16 mouse cellular contexts compared by ENCODE assay signal in the genomic region with DNA sequence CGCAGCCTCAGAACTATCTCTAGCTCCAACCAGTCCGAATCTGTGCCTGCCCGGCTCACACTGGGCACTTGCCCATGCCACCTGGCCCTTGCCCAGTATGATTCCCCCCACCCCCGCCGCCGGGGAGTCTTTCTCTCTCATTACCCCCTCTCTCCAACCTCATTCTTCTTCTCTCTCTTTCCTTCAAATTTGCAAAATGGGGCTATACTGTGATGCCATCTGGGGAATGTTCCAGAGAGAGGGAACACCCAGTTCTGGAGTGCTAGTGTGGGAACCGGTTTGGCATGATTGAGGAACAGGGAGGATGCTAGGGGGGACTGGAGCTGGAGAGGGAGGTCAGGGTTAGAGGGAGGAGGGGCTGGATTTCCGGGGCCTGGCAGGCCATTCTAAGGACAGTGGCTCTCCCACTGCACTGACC.
A peak's percentile ranks its signal among the peaks of the same experiment; 100 is the strongest.
DNase-seq lines count a peak whose midpoint lies in the region; ATAC-seq and TF ChIP-seq lines count a peak whose summit lies in the region.
"Had no signal": no experiment of that assay in that cellular context is flagged by ENCODE, and none has a peak within 500 bp of the region (broad histone marks: within the 10 kb centered on the region; RNA-seq: fewer than 3 reads in every experiment).

No protein-coding gene starts in this region.

- intact Hi-C loops in heart, postnatal 36 days (cut with DNase I) = no loop called here

- TF ChIP-seq POLR2A in olfactory bulb, adult 2 months (IDR thresholded peaks at IDR 0.05; ENCODE audit: insufficient read depth, low read depth, low read length) = no peak

- 0 out of 2 replicates have a peak overlapping the region, but pooled peaks have one; percentile 23 for H3K27ac ChIP-seq in midbrain, embryonic 10.5 days (replicated peaks)
- H3K27ac ChIP-seq in midbrain, embryonic 13.5 days = no peak overlapping the region
- H3K27ac ChIP-seq in olfactory bulb, adult 2 months (ENCODE audit: insufficient read depth, low read depth, low read length) = peak overlapping the region; percentile 24; the same call in 1 of the 2 replicates
- H3K27ac ChIP-seq in heart, embryonic 10.5 days = no peak overlapping the region
- H3K27ac ChIP-seq: embryonic facial prominence, embryonic 12.5 days; hindbrain, embryonic 15.5 days; midbrain, embryonic 12.5 days; stomach, postnatal 0 days had no signal

- peaks cover 29% of the 10 kb centered on the region for H3K4me1 ChIP-seq in midbrain, embryonic 10.5 days
- peaks cover 28% of the 10 kb centered on the region for H3K4me1 ChIP-seq in midbrain, embryonic 13.5 days (replicated peaks)
- peaks cover 44% of the 10 kb centered on the region for H3K4me1 ChIP-seq in olfactory bulb, adult 2 months (ENCODE audit: control insufficient read depth, insufficient read depth, low read length)
- H3K4me1 ChIP-seq in heart, embryonic 10.5 days = peaks cover 15% of the 10 kb centered on the region

- no peaks in the 10 kb centered on the region for H3K9me3 ChIP-seq in midbrain, embryonic 10.5 days (replicated peaks)
- H3K9me3 ChIP-seq in midbrain, embryonic 13.5 days = no peaks in the 10 kb centered on the region
- no peaks in the 10 kb centered on the region for H3K9me3 ChIP-seq in heart, embryonic 10.5 days
- H3K9me3 ChIP-seq: embryonic facial prominence, embryonic 12.5 days; hindbrain, embryonic 15.5 days; midbrain, embryonic 12.5 days; neural tube, embryonic 13.5 days had no signal

- no peak overlapping the region for H3K9ac ChIP-seq in midbrain, embryonic 13.5 days (replicated peaks)
- H3K9ac ChIP-seq: embryonic facial prominence, embryonic 12.5 days; hindbrain, embryonic 15.5 days; midbrain, embryonic 12.5 days; neural tube, embryonic 13.5 days had no signal

- ATAC-seq in midbrain, embryonic 13.5 days = no peak

- peaks cover 58% of the 10 kb centered on the region for H3K27me3 ChIP-seq in midbrain, embryonic 10.5 days (ENCODE audit: low read depth, poor library complexity, severe bottlenecking)
- peaks cover 48% of the 10 kb centered on the region for H3K27me3 ChIP-seq in midbrain, embryonic 13.5 days
- peaks cover 72% of the 10 kb centered on the region for H3K27me3 ChIP-seq in heart, embryonic 10.5 days (ENCODE audit: insufficient read depth, poor library complexity, severe bottlenecking)

- DNase-seq in cerebellum, adult 9-11 months = peak; percentile 15
- no peak for DNase-seq in cerebellum, postnatal 36 days
- DNase-seq in midbrain, embryonic 10.5 days (ENCODE audit: low spot score) = no peak
- DNase-seq in layer of hippocampus, postnatal 25 days (ENCODE audit: extremely low spot score in 1 of 2, low spot score in 1 of 2) = peak; percentile 32 to 49
- DNase-seq in heart, embryonic 10.5 days (ENCODE audit: low spot score) = no peak
- DNase-seq in heart, postnatal 36 days = no peak
- DNase-seq: cerebellum, adult 2 months; right cerebral cortex, postnatal 4 days had no signal

- H3K4me3 ChIP-seq in midbrain, embryonic 10.5 days = no peak overlapping the region
- no peak overlapping the region for H3K4me3 ChIP-seq in midbrain, embryonic 13.5 days (replicated peaks)
- H3K4me3 ChIP-seq in olfactory bulb, adult 2 months (ENCODE audit: insufficient read depth, low read depth, low read length) = no peak overlapping the region
- H3K4me3 ChIP-seq in heart, embryonic 10.5 days = no peak overlapping the region
- H3K4me3 ChIP-seq: embryonic facial prominence, embryonic 12.5 days; hindbrain, embryonic 15.5 days; midbrain, embryonic 12.5 days; neural tube, embryonic 13.5 days had no signal

- H3K4me2 ChIP-seq in midbrain, embryonic 13.5 days (replicated peaks) = no peak overlapping the region
- H3K4me2 ChIP-seq: embryonic facial prominence, embryonic 12.5 days; heart, embryonic 11.5 days; hindbrain, embryonic 15.5 days; midbrain, embryonic 12.5 days; neural tube, embryonic 13.5 days had no signal

- 74% methylated on average over 8 of the region's 8 CpGs for WGBS in midbrain, embryonic 10.5 days
- WGBS in midbrain, embryonic 13.5 days = 61% methylated on average over 8 of the region's 8 CpGs
- 27% methylated on average over 8 of the region's 8 CpGs for WGBS in olfactory bulb, adult 2 months
- 55% methylated on average over 8 of the region's 8 CpGs for WGBS in heart, embryonic 10.5 days

- H3K36me3 ChIP-seq in midbrain, embryonic 10.5 days = no peaks in the 10 kb centered on the region
- H3K36me3 ChIP-seq in midbrain, embryonic 13.5 days = no peaks in the 10 kb centered on the region
- no peaks in the 10 kb centered on the region for H3K36me3 ChIP-seq in heart, embryonic 10.5 days
- H3K36me3 ChIP-seq: embryonic facial prominence, embryonic 12.5 days; hindbrain, embryonic 15.5 days; midbrain, embryonic 12.5 days; neural tube, embryonic 13.5 days had no signal

- TF ChIP-seq CTCF in olfactory bulb, adult 2 months (IDR thresholded peaks at IDR 0.05; ENCODE audit: insufficient read depth, low read depth, low read length) = no peak

Comparison
In these comparisons a context has a peak if more than half of its experiments do, and no peak if none do; other contexts are left out.
1. DNase-seq: peak in cerebellum, adult 9-11 months (single experiment) and layer of hippocampus, postnatal 25 days (2 of 2); none in cerebellum, postnatal 36 days (0 of 2), midbrain, embryonic 10.5 days (single experiment), heart, embryonic 10.5 days (single experiment) and heart, postnatal 36 days (0 of 2).
2. H3K27ac ChIP-seq: peak in midbrain, embryonic 10.5 days (single experiment) and olfactory bulb, adult 2 months (single experiment); none in midbrain, embryonic 13.5 days (single experiment) and heart, embryonic 10.5 days (single experiment).